Mouse (Mus musculus): Measurements from ENCODE around the gene Shank2. TPM values are rescaled to one million over a fixed set of nuclear protein-coding genes. Genes with fewer than 3 reads are reported as not detected.

Shank2 gene
- total RNA-seq, 1 experiment from 2014 or later, result not detected

DNA sequence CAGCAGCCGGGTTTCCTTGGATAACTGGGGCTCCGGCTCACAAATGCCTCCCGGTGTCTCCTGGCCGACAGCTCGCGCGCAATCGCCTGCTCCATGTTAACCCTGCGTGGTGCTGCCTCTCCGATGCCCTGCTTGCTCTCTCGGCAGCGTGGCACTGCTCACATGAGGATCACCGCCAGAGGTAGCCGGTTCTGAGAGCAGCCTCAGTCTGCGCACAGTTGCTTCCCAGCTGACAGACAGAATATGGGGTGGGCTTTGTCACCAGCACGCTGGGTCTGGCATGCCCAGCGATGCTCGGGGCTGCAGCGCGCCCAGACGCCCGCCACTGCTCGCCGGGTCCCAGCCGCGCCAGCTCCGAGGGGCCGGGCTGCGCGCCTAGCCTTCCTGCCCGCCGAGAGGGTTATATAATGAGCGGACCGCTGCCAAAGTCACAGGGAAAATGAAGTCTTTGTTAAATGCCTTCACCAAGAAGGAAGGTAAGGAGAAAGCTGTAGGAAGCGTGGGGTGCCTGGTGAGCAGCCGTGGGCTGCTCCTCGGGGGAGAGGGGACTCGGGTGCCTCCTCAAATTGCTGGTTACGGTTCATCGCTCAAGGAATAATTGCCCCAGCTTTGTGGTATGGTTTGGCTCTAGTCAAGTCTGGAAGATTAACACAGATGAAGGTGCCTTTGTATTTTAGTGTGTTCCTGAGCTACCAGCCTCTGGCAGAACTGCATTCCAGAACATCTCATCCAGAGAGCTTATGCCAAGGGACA is 173.9 kb downstream of the Shank2 start:
- no peak for ATAC-seq (replicated peaks in 1 of 2; ENCODE audit: insufficient read depth in 1 of 2, low FRiP score in 2 of 2, low TSS enrichment in 1 of 2, low read depth in 1 of 2, poor library complexity in 2 of 2, severe bottlenecking in 2 of 2)

DNA sequence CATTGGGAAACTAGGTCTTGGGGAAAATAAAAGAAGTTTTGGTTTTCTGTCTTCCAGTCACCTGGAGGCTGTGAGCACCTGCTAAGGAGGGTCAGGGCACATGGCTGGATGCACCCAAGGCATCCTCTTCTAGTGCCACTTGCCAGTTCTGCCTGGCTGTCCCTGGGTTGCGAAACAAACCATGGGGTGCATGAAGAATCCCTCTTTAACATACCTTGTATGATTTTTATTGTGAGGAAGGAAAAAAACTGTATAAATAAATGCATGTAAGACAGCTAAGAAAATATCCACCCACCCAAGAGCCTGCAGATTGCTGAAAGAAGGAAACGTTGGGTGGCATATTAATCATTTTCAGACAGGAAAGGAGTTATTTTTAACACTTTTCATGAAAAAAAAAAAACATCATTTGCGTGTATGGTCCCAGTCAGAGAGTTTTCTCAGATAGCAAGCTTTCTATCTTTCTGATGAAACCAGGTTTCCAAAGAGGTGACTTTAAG is 174.6 kb downstream of the Shank2 start:
- ATAC-seq (replicated peaks in 1 of 2; ENCODE audit: insufficient read depth in 1 of 2, low FRiP score in 2 of 2, low TSS enrichment in 1 of 2, low read depth in 1 of 2, poor library complexity in 2 of 2, severe bottlenecking in 2 of 2), result no peak

DNA sequence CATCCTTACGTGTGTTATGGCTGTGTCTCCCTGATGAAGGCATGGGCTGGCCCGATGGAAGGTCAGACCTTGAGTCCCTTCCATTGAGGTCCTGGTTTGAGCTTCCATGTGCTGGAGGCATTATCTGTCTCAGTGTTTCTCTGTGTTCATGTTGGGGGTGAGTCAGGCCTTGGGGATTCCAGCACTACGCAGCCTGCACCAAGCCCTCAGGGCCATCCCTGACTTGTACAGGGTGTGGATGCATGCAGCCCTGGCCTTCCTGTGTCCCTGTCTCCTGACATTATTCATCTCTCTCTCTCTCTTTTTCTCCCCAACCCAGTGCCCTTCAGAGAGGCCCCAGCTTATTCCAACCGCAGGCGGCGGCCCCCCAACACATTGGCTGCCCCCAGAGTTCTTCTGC is 177.7 kb downstream of the Shank2 start:
- ATAC-seq (replicated peaks in 1 of 2; ENCODE audit: insufficient read depth in 1 of 2, low FRiP score in 2 of 2, low TSS enrichment in 1 of 2, low read depth in 1 of 2, poor library complexity in 2 of 2, severe bottlenecking in 2 of 2), result no peak

DNA sequence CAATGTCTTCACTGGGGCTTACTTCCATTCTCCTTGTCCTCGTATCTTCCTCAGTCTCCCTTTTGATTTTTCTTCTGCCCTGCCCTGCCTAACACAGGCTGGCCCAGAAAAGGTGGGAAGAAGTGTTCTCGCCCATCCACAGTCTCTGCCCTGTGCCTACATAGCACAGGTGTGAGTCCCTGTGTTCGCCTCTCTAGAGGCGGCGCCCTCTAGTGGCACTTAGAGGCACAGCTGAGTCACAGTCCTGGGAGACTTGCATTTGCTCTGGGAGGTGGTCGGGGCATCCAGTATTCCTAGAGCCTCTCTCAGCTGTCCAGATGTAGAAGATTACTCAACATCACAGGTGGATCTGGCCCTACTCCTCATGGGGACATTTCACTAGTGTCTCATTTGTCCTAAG is 179.2 kb downstream of the Shank2 start:
- ATAC-seq (replicated peaks in 1 of 2; ENCODE audit: insufficient read depth in 1 of 2, low FRiP score in 2 of 2, low TSS enrichment in 1 of 2, low read depth in 1 of 2, poor library complexity in 2 of 2, severe bottlenecking in 2 of 2), result peak; percentile 54 to 70; a peak in 3 of 4 replicates

DNA sequence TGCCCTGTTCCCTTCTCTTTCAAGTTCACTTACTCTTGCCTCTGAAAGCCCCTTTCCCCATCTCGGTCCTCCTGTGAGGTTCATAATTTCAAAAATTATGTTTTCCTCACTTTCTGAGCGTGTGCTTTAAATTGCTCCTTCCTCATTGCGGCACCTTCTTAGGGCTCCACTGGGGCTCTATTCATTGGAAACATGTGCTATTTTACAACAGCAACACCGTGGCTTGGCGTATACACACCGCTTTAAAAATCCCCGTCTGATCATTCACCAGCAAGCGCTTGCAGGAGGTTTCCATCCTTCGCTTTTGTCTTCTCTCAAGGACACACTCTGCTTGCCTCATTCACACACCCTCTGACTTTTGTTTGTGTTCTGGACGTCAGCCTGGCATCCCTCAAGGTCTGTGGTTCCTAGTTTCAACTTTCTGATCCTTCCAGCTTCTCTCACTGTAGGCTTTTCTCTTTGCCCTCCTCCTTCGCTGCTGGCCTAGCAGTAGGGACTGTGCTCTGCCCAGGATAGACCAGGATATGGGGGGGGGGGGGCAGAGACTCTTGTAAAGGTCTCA is 186.2 kb downstream of the Shank2 start:
- ATAC-seq (replicated peaks in 1 of 2; ENCODE audit: insufficient read depth in 1 of 2, low FRiP score in 2 of 2, low TSS enrichment in 1 of 2, low read depth in 1 of 2, poor library complexity in 2 of 2, severe bottlenecking in 2 of 2), result no peak

DNA sequence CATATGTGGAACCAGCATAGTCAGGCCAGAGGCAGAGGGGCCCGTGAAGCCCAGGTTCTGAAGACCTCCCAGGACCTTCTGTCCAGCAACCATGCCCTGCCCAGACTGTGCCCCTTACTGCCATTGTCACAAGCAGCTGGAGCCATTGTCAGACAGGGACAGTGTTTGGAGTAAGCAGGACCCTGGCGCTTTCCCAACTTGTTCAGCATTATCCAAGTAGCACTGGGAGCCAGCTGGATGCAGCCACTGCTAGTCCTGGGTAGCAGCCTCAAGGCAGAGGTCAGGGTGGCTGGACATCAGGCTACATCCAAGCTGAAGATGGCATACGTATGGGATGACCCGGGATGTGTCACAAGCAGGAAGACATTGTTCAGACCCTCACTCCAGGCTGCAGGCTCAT is 187.7 kb downstream of the Shank2 start:
- no peak for ATAC-seq (replicated peaks in 1 of 2; ENCODE audit: insufficient read depth in 1 of 2, low FRiP score in 2 of 2, low TSS enrichment in 1 of 2, low read depth in 1 of 2, poor library complexity in 2 of 2, severe bottlenecking in 2 of 2)

DNA sequence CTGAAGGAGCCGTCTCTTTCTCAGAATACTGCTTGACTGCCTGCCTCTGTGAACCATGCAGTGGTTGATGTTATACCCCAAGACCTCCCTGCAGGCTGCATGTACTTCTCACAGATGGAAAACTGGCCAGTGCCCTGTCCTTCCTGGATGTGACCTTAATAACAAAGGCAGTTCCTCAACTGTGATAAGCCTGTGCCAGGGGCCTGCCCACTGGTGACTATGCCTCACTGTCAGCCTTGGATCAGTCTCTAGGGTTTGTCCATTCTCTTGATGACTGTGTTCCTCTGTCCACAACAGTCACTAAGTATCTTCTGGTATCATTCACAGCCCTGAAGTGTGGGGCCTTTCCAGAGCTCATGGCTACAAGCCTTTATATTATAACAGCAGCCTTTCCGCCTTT is 196.8 kb downstream of the Shank2 start:
- ATAC-seq (replicated peaks in 1 of 2; ENCODE audit: insufficient read depth in 1 of 2, low FRiP score in 2 of 2, low TSS enrichment in 1 of 2, low read depth in 1 of 2, poor library complexity in 2 of 2, severe bottlenecking in 2 of 2), result no peak

DNA sequence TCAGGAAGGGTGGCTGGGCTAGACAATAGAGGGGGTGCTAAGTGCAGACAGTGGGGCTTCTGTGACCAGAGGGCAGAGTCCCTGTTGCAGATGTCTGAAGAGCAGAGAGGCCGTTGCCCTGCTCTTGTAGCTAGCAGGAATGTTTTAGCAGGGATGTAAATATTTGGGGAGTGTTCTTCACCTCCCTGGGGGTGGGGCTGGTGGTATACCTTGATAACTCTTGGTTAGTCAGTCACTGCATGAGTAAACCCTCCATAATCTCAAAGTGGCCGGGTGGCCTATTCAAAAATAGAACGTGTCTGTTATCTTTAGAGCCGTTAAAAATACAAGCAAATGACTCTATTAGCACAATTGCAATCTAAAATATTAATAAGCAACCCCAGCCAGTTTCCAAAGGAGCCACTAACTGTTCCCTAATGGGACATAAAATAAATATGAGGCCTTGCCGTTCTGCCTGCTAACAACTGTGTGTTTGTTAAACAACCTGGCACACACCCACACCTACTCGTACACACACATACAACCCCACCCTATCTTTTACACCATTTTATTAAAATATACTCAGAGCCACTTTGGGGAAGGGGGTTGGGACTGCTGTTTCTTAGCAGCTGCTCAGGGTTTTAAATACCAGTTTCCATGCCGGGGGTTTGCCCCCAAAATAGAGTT is 200.4 kb downstream of the Shank2 start:
- ATAC-seq (replicated peaks in 1 of 2; ENCODE audit: insufficient read depth in 1 of 2, low FRiP score in 2 of 2, low TSS enrichment in 1 of 2, low read depth in 1 of 2, poor library complexity in 2 of 2, severe bottlenecking in 2 of 2), result no peak

DNA sequence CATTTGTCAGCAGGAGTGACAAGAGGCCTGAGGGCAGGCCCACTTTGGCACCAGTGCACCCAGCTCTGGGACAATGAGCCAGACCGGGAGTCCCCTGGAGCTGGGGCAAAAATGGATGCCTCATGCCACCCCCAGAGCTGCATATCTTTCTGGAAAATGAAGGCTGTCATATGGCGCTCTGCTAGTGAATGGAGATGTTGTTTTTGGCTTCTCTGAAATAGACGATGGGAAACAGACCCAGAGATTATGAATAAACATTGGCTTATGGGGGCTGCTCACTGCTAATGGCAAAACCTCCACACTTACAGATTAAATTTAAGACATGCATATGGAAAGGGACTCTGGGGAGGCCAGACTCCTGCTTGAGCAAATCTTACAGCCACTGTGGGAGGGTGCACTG is 202.6 kb downstream of the Shank2 start:
- no peak for ATAC-seq (replicated peaks in 1 of 2; ENCODE audit: insufficient read depth in 1 of 2, low FRiP score in 2 of 2, low TSS enrichment in 1 of 2, low read depth in 1 of 2, poor library complexity in 2 of 2, severe bottlenecking in 2 of 2)

DNA sequence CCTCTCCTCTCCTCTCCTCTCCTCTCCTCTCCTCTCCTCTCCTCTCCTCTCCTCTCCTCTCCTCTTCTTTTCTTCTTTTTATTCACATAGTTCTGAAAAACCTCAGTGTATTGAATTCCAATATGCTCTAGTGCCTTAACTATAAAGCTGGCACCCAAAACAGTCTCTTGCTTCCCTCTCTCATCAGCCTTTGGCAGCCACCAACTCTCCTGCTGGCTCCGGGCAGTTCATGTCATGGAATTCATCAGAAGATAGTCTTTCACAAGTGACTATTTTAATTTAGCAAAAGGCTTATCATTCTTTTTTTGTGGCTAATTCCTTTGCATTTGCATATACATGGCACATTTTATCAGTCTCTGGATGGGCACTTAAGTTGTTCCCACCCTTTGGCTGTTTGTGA is 203.4 kb downstream of the Shank2 start:
- ATAC-seq (replicated peaks in 1 of 2; ENCODE audit: insufficient read depth in 1 of 2, low FRiP score in 2 of 2, low TSS enrichment in 1 of 2, low read depth in 1 of 2, poor library complexity in 2 of 2, severe bottlenecking in 2 of 2), result no peak

DNA sequence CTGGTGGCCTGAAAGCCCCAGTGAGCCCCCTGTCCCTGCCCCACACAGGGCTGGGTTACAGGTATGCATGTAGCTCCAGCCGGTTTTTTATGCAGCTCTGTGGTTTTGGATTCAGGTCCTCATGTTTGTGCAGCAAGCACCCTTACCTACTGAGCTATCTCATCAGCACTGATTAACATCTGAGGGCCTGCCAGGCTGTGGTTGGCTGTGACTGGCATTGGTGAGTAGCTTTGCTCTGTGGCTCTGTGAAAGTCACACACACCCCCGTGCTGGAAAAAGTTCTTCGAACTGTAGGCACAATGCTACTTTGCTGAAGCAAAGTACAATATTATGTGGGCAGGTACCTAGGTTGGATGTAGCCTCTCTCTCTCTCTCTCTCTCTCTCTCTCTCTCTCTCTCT is 204.1 kb downstream of the Shank2 start:
- ATAC-seq (replicated peaks in 1 of 2; ENCODE audit: insufficient read depth in 1 of 2, low FRiP score in 2 of 2, low TSS enrichment in 1 of 2, low read depth in 1 of 2, poor library complexity in 2 of 2, severe bottlenecking in 2 of 2), result no peak

DNA sequence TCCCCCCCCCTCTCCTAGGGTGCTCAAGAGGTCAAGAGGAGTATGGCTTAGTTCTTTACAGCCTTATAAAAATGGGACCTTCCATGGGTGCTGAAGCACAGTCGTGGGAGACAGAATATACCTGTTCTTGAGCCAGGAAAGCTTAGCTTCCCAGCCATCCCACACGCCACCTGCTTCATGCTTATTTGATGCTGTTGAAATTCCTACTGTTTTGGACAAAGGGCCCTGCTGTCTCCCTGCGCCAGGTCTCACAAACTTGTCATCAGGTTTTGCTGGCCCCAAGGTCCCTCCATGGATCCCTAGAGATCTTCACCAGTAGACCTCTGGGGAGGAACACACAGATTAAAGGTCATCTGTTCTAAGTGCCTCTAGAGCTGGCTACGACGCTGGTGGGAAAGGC is 204.5 kb downstream of the Shank2 start:
- no peak for ATAC-seq (replicated peaks in 1 of 2; ENCODE audit: insufficient read depth in 1 of 2, low FRiP score in 2 of 2, low TSS enrichment in 1 of 2, low read depth in 1 of 2, poor library complexity in 2 of 2, severe bottlenecking in 2 of 2)

DNA sequence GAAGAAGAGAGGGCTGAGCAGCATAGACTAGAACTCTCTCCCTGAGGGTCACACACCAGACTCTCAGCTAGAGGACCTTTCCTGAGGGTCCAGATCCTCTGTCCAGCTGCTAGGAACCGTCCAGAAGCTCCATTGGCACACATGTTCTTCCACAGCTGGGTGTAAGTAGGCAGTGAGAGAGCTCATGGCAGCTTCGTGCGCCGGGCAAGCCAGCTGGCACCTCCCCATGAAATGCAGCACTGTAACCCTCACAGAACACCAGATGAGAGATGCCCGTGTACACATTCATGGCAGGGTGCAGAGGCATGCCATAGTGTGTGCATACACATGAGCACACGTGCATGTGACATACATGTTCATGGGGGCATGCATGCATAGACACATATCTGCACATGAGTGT is 205.4 kb downstream of the Shank2 start:
- ATAC-seq (replicated peaks in 1 of 2; ENCODE audit: insufficient read depth in 1 of 2, low FRiP score in 2 of 2, low TSS enrichment in 1 of 2, low read depth in 1 of 2, poor library complexity in 2 of 2, severe bottlenecking in 2 of 2), result no peak

DNA sequence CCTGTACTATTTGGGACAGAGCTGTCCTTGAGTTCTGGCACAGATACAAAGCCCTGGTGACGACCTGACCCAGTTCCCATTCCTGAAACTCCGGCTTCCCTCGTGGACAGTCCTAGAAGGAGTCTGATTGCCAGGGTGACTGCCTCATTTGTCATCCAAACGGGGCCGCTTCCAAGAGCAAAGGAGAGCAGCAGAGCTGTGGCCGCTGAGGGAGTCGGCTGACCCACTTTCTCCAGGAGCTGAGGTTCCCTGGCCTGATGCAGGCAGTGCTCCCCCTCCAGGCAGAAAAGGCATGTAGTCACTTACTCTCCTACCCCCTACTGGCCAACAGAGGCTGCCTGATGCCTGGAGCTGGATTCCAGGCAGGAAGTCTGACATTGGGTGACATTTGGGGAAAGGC is 206.1 kb downstream of the Shank2 start:
- ATAC-seq (replicated peaks in 1 of 2; ENCODE audit: insufficient read depth in 1 of 2, low FRiP score in 2 of 2, low TSS enrichment in 1 of 2, low read depth in 1 of 2, poor library complexity in 2 of 2, severe bottlenecking in 2 of 2), result no peak

DNA sequence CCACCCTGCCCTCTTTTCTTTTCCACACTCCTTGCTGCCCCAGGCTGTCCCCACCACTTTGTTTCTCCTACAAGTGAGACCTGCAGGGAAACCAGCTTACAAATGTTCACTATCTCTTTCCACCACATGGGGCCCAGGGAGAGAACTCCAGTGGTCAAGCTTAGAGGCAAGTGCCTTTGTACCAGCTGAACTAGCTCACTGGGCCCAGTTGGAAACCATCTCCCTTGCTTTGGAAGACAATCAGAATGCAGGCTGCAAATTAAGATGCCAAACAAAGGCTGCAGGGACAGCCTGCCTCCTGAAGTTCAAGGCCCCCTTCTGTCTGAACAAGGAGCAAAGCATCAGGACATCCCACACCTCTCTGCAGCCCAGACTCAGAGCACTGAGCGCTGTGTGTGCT is 206.9 kb downstream of the Shank2 start:
- no peak for ATAC-seq (replicated peaks in 1 of 2; ENCODE audit: insufficient read depth in 1 of 2, low FRiP score in 2 of 2, low TSS enrichment in 1 of 2, low read depth in 1 of 2, poor library complexity in 2 of 2, severe bottlenecking in 2 of 2)

DNA sequence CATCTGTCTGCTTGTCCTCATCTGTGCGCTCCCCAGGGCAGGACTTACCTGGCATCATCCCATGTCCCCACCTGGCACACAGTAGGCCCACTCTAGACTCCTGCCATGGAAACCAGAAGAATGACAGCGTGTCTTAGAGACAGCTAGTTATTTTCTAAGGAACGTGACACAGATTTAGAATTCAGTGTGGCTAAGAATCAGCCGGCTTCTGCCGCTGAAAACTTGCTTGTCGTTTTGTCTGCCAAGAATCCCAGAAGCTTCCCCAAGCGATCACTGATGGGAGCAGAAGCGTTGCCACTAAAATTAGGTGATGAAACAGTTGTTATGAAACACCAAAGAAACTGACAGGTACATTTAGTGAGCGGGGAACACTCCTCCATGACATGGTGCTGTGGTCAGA is 208.8 kb downstream of the Shank2 start:
- no peak for ATAC-seq (replicated peaks in 1 of 2; ENCODE audit: insufficient read depth in 1 of 2, low FRiP score in 2 of 2, low TSS enrichment in 1 of 2, low read depth in 1 of 2, poor library complexity in 2 of 2, severe bottlenecking in 2 of 2)

DNA sequence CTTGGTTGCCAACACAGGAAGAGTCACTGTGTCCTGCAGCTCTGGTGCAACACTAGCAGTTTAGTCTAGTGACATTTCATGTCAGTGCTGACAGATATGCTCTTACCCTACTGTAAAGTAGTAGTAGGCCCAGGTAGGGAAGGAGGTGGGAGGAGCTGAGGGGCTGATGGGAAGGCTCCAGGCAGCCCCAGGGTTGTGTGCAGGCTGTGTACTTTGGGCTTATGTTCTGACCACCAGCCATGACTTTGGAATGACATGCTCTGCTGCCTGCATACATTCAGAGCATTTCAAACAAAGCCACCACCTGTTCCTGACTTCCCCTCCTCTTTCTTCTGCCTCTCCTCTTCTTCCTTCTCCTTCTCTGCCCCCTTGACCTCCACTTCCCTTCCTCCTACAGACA is 211.0 kb downstream of the Shank2 start:
- ATAC-seq (replicated peaks in 1 of 2; ENCODE audit: insufficient read depth in 1 of 2, low FRiP score in 2 of 2, low TSS enrichment in 1 of 2, low read depth in 1 of 2, poor library complexity in 2 of 2, severe bottlenecking in 2 of 2), result no peak

DNA sequence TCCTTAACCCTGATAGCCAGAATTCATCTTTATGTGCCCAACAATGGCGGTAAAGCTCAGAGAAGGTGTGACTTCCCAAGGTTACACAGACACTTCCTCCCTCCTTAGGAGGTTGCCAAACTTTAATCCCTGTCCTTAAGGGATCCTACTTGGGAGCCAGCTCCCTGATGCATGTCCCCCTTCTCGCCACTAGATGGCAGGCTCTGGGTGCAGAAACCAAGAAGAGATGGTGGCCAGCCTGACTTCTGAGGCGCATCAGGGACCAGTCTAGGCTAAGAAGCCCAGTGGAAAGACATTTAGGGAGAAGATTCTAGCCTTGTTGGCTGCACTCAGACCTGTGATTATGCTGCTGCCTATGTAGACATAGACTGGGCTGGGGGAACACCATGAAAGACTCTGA is 215.5 kb downstream of the Shank2 start:
- peak; percentile 68 to 72; a peak in 3 of 4 replicates for ATAC-seq (replicated peaks in 1 of 2; ENCODE audit: insufficient read depth in 1 of 2, low FRiP score in 2 of 2, low TSS enrichment in 1 of 2, low read depth in 1 of 2, poor library complexity in 2 of 2, severe bottlenecking in 2 of 2)

DNA sequence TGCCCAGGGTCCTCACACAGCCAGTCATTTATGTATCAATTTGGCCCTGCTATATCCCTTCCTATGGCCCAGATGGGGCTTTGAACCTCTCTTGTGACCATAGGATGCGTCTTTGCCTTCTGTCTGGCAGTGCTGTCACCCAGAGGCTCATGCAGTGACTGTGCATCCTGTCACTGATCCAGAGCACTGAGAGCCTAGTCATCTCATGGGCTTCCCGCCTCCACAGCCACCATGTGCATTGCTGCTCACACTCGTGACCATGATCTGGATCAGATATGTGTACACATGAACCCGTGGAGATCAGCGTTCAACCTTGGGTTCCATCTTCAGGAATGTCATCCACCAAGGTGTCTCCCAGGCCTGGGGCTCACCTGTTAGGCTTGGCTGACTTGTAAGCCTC is 227.0 kb downstream of the Shank2 start:
- no peak for ATAC-seq (replicated peaks in 1 of 2; ENCODE audit: insufficient read depth in 1 of 2, low FRiP score in 2 of 2, low TSS enrichment in 1 of 2, low read depth in 1 of 2, poor library complexity in 2 of 2, severe bottlenecking in 2 of 2)

Data from hematopoietic stem cell, adult 5-6 weeks (primary cell).